Mouse (Mus musculus): ENCODE results near the gene Dennd1c.

DNA sequence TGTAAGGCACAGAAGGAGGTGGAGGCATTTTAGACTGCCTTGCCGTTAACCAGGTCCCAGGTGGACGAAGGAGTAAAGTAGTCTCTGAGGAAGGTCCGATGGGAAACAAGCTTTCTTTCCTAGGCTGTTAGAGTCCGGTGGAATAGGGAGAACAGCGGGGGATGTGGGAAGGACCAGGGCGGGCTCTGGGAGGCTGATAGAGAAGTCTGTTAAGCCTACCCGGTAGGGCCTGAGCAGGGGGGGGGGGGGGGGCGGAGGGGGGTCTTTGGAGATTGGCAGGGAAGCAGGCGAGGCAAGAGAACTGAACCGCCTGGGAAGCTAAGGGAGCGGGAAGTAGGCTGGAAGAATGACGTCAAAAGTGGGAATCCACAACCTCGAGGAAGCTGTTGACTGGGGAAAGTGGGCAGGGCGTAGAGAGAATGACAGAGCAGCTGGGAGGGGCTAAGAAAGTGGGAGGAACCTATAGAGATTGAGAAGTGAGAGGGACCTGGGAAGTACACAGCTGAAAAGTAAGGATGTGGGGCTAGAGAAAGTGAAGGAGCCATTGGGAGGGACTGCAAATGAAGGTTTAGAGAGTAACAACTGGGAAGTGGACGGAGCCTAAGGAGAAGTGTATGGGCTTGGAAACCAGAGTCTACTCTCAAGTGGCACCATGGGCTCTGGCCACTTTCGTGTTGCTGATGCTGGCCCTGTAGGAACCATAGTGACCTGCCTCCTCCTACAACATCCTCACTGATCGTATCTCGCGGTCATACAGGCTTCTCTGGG lies 17.7 kb upstream of the Dennd1c start:
- TF ChIP-seq CTCF (IDR thresholded peaks at IDR 0.05; ENCODE audit: insufficient read depth, low read depth, low read length) (no peak), POLR2A (IDR thresholded peaks at IDR 0.05; ENCODE audit: insufficient read depth, low read depth, low read length) (no peak)
